Mouse (Mus musculus) liver, postnatal 0 days (tissue): Measurements from ENCODE around the gene Kcnn3.

Source experiments
- CTCF ChIP-seq: sonication (generic); IDR thresholded peaks from 2 replicates; pipeline ENCODE4 v1.5.1; 2016; ENCODE audit warnings: antibody characterized with exemption, low read depth
- EP300 ChIP-seq: IDR thresholded peaks from 2 replicates; pipeline ENCODE4 v1.6.1; 2016; ENCODE audit warnings: antibody characterized with exemption, low read depth, mild to moderate bottlenecking

- no peak for TF ChIP-seq CTCF
- no peak for TF ChIP-seq EP300
These were observed 37.7 kb upstream of the Kcnn3 start for GRCm38 (mm10) chr3:89482249-89482648.
